Mouse (Mus musculus) hindbrain, postnatal 0 days (tissue): Measurements from ENCODE around the gene Atp10a. TPM values are rescaled to one million over a fixed set of nuclear protein-coding genes. Genes with fewer than 3 reads are reported as not detected.

Experiments
- ATAC-seq: fragments of 200-750 bp; cut with Nextera tagmentation; 2 replicates; pipeline ENCODE4 v1.8.0; 2017; ENCODE audit warnings: mild to moderate bottlenecking, moderate TSS enrichment, moderate library complexity
- DNase-seq: peaks from one replicate; pipeline ENCODE4 v3.0.0-alpha.2; 2015; ENCODE audit warnings: low spot score
- H3K27ac ChIP-seq: fragments of 300-500 bp; sonication (generic); 2 replicates; pipeline ENCODE4 v1.5.1; 2014; ENCODE audit warnings: mild to moderate bottlenecking
- H3K27me3 ChIP-seq: fragments of 300-500 bp; sonication (generic); 2 replicates; pipeline ENCODE4 v1.6.1; 2014; ENCODE audit warnings: low read length, mixed read lengths; ENCODE audit not compliant: insufficient read depth
- H3K36me3 ChIP-seq: fragments of 300-500 bp; sonication (generic); 2 replicates; pipeline ENCODE4 v1.6.1; 2014; ENCODE audit warnings: low read length, mixed read lengths; ENCODE audit not compliant: insufficient read depth
- H3K4me1 ChIP-seq: fragments of 300-500 bp; sonication (generic); 2 replicates; pipeline ENCODE4 v1.6.1; 2014; ENCODE audit warnings: antibody characterized with exemption, low read length, mixed read lengths; ENCODE audit not compliant: insufficient read depth
- H3K4me2 ChIP-seq: fragments of 300-500 bp; sonication (generic); 2 replicates; pipeline ENCODE4 v1.6.1; 2014; ENCODE audit warnings: low read depth, mild to moderate bottlenecking, low read length, moderate library complexity, mixed read lengths
- H3K4me3 ChIP-seq: fragments of 300-500 bp; sonication (generic); 2 replicates; pipeline ENCODE4 v1.5.1; 2014; ENCODE audit warnings: low read length
- H3K9ac ChIP-seq: fragments of 300-500 bp; sonication (generic); replicated peaks from 2 replicates; pipeline ENCODE4 v1.6.1; 2014; ENCODE audit warnings: mild to moderate bottlenecking, low read length, moderate library complexity, mixed read lengths
- H3K9me3 ChIP-seq: fragments of 300-500 bp; sonication (generic); 2 replicates; pipeline ENCODE4 v1.6.1; 2016; ENCODE audit warnings: low read length, mixed read lengths
- CTCF ChIP-seq: IDR thresholded peaks from 2 replicates; pipeline ENCODE4 v1.5.1; 2016; ENCODE audit warnings: antibody characterized with exemption, control low read depth, low read depth
- WGBS: fragments of 180-500 bp; shearing (Covaris S2); extraction: QIAGEN DNeasy Blood & Tissue Kit; methylation state at CpG from one replicate; pipeline ENCODE4 v1.1.7; 2014; 5-methylcytosine and 5-hydroxymethylcytosine counted together
- polyA plus RNA-seq: library from polyadenylated mRNA; unstranded; fragments of >200 nt; fragmentation: Nextera tagmentation; extraction: Ambion mirVana; gene quantifications from 2 replicates; pipeline ENCODE4 v1.2.1, GENCODE M21; 2015
- total RNA-seq: library from RNA; depleted of rRNA; stranded (reverse); fragments of >200 nt; gene quantifications from 2 replicates; pipeline ENCODE4 v1.2.3, GENCODE M21; 2014

Atp10a gene
- total and polyA plus RNA-seq, 2 experiments from 2014 or later, result 0.75 to 5.9 TPM

DNA sequence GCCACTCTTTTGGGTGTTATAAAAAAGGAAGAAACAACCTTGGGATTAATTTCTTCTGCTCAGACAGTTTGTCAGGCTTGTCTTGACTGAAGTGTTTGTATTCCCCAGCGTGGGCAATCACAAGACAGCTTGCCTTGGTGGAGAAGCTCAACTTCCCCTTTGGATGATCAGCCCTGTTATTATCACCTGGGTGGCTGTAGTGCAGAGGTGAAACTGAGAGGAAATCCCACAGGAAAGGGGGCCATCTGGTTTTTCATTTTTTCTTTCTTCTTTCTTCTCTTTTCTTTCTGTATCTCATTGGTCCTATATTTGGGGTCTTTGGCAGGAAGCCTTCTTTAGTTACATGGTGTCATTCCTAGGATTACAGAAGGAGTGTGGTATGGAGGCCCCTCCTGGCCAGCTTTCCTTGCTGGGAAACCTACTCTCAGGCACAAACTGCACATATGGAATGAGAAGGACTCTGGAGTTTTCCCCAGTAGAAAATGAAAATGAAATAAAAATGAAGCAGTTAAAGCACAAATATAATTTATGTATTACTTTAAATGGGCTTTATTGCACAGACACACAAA, 59.7 kb downstream of the Atp10a start:
- H3K4me3 ChIP-seq, result no peak overlapping the region
- H3K36me3 ChIP-seq, result no peaks in the 10 kb centered on the region
- H3K27me3 ChIP-seq, result no peaks in the 10 kb centered on the region
- no peak overlapping the region for H3K4me2 ChIP-seq
- ATAC-seq (no peak), DNase-seq (no peak)
- 75% methylated on average over 1 of the region's 1 CpGs for WGBS
- no peak for TF ChIP-seq CTCF
- no peak overlapping the region for H3K27ac ChIP-seq
- H3K4me1 ChIP-seq, result no peaks in the 10 kb centered on the region
- no peak overlapping the region for H3K9ac ChIP-seq
- H3K9me3 ChIP-seq, result no peaks in the 10 kb centered on the region

GRCm38 (mm10) chr7:58716626-58717025, 60.7 kb downstream of the Atp10a start:
- H3K9ac ChIP-seq, result no peak overlapping the region
- no peaks in the 10 kb centered on the region for H3K27me3 ChIP-seq
- no peaks in the 10 kb centered on the region for H3K4me1 ChIP-seq
- H3K27ac ChIP-seq, result no peak overlapping the region
- no peak overlapping the region for H3K4me2 ChIP-seq
- TF ChIP-seq CTCF, result no peak
- no peak for DNase-seq
- H3K9me3 ChIP-seq, result no peaks in the 10 kb centered on the region
- H3K4me3 ChIP-seq, result no peak overlapping the region
- 92% methylated on average over 3 of the region's 3 CpGs for WGBS
- no peaks in the 10 kb centered on the region for H3K36me3 ChIP-seq
- no peak for ATAC-seq

GRCm38 (mm10) chr7:58718556-58718955, 62.6 kb downstream of the Atp10a start:
- Histone ChIP-seq H3K4me3 (no peak overlapping the region), H3K27me3 (no peaks in the 10 kb centered on the region), H3K36me3 (no peaks in the 10 kb centered on the region), H3K9ac (no peak overlapping the region), H3K9me3 (no peaks in the 10 kb centered on the region), H3K27ac (no peak overlapping the region), H3K4me1 (no peaks in the 10 kb centered on the region), H3K4me2 (no peak overlapping the region)
- WGBS, result 58% methylated on average over 2 of the region's 2 CpGs
- TF ChIP-seq CTCF, result no peak
- ATAC-seq (no peak), DNase-seq (no peak)

GRCm38 (mm10) chr7:58719218-58719938, 63.4 kb downstream of the Atp10a start:
- no peak overlapping the region for H3K27ac ChIP-seq

DNA sequence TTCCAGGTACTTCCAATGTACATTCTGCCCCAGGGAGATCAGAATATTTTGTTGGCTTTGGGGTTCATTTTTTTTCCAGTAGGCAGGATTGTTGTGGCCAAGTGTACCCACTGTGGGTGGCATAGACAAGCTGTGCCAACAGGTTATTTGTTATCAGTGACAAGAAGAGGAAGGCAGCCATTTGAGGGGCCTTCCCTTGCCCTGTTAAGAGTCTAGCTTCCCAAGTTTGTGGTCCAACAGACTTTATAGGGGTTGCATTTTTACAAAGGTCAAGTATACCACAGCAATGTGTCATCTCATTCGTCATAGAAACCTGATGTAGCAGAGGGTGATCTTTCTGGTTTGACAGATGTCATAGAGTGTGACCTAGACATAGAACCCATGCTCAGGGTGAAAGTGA, 66.3 kb downstream of the Atp10a start:
- Histone ChIP-seq H3K4me2 (no peak overlapping the region), H3K27ac (no peak overlapping the region), H3K4me3 (no peak overlapping the region), H3K27me3 (no peaks in the 10 kb centered on the region), H3K4me1 (no peaks in the 10 kb centered on the region), H3K36me3 (no peaks in the 10 kb centered on the region), H3K9me3 (no peaks in the 10 kb centered on the region), H3K9ac (no peak overlapping the region)
- TF ChIP-seq CTCF, result no peak
- no peak for DNase-seq
- ATAC-seq, result no peak
- 80% methylated on average over 1 of the region's 1 CpGs for WGBS

More at GRCm38 (mm10) chr7:58719218-58719938, 63.4 kb downstream of the Atp10a start:
- H3K9me3 ChIP-seq, result no peaks in the 10 kb centered on the region
- no peaks in the 10 kb centered on the region for H3K4me1 ChIP-seq
- 54% methylated on average over 4 of the region's 4 CpGs for WGBS
- no peaks in the 10 kb centered on the region for H3K27me3 ChIP-seq
- ATAC-seq, result no peak
- H3K4me3 ChIP-seq, result no peak overlapping the region
- TF ChIP-seq CTCF, result no peak
- H3K9ac ChIP-seq, result no peak overlapping the region
- no peaks in the 10 kb centered on the region for H3K36me3 ChIP-seq
- H3K4me2 ChIP-seq, result no peak overlapping the region
- DNase-seq, result no peak

DNA sequence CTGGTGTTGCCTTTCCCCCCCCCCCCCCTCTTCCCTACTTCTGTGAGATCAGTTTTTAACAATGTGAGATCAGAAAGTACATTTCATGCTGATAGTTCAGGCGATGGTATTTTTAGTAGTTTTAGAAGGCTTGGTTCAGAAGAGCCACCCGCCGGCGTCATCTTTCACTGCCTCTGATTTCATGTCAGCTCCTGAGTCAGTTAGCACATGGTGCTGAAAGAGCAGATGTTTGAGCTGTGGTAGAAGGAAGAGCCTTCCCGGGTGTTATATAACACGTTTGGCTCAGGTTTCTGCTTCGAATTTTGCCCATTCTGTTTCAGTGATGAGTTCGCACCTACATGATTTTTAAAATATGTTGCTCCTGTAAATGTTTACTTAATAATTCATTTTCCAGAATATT, 74.2 kb downstream of the Atp10a start:
- no peak for ATAC-seq

GRCm38 (mm10) chr7:58730831-58731230, 74.9 kb downstream of the Atp10a start:
- Histone ChIP-seq H3K4me3 (no peak overlapping the region), H3K36me3 (no peaks in the 10 kb centered on the region), H3K4me2 (no peak overlapping the region), H3K27me3 (no peaks in the 10 kb centered on the region), H3K27ac (no peak overlapping the region), H3K9me3 (no peaks in the 10 kb centered on the region), H3K9ac (no peak overlapping the region), H3K4me1 (no peaks in the 10 kb centered on the region)
- DNase-seq, result no peak
- no peak for ATAC-seq
- no peak for TF ChIP-seq CTCF
- 87% methylated on average over 1 of the region's 1 CpGs for WGBS

More for the DNA sequence above, 74.2 kb downstream of the Atp10a start:
- Histone ChIP-seq H3K9ac (no peak overlapping the region), H3K27me3 (no peaks in the 10 kb centered on the region), H3K4me1 (no peaks in the 10 kb centered on the region), H3K9me3 (no peaks in the 10 kb centered on the region), H3K4me2 (no peak overlapping the region), H3K4me3 (no peak overlapping the region), H3K36me3 (no peaks in the 10 kb centered on the region), H3K27ac (no peak overlapping the region)
- DNase-seq, result peak; percentile 37
- 59% methylated on average over 8 of the region's 8 CpGs for WGBS
- TF ChIP-seq CTCF, result no peak
